Mouse (Mus musculus): ENCODE data around the gene Gm20916.
"Not testable (repeated sequence)": the region's sequence is repeated elsewhere in the genome, so short reads cannot be mapped to it uniquely, and the experiment has no call there.

Gene Gm20916

GRCm38 (mm10) chrY:79319265-79319664 is at the start of gene Gm20916:
Gene Gm20916, plus strand, starts transcription at chrY:79319565.
- not testable (repeated sequence) for DNase-seq
